In genomic region chr8:111157617-111158016, GRCm38 (mm10) we compare ENCODE assay signal across 8 mouse cellular contexts.
DNase-seq lines count a peak whose midpoint lies in the region; ATAC-seq lines count a peak whose summit lies in the region.

No protein-coding gene starts in this region.

- peak; percentile 40 for DNase-seq in gastrocnemius, adult 18-20 months (ENCODE audit: low spot score)
- no peak for DNase-seq in gastrocnemius, postnatal 25 days
- peak; percentile 70 for DNase-seq in brain, adult 2 months (ENCODE audit: low read depth, low spot score)
- DNase-seq in heart, postnatal 4 days, result peak; percentile 72
- DNase-seq in left cerebral cortex, adult 18-20 months (ENCODE audit: low spot score in 2 of 2), result peak; percentile 54 to 65
- DNase-seq in spleen, postnatal 36 days (ENCODE audit: low spot score in 2 of 2), result peak; percentile 7 to 16

- ATAC-seq in erythroblast, adult 5-6 weeks (replicated peaks; ENCODE audit: low FRiP score, poor library complexity, severe bottlenecking), result peak; percentile 53
- ATAC-seq in megakaryocyte progenitor cell, adult 5-6 weeks (replicated peaks; ENCODE audit: poor library complexity), result peak; percentile 96
